Mouse (Mus musculus): ENCODE data around the gene Wnt2b. TPM values are rescaled to one million over a fixed set of nuclear protein-coding genes. Genes with fewer than 3 reads are reported as not detected.

Gene Wnt2b
- polyA plus RNA-seq, 1 experiment, result not detected

DNA sequence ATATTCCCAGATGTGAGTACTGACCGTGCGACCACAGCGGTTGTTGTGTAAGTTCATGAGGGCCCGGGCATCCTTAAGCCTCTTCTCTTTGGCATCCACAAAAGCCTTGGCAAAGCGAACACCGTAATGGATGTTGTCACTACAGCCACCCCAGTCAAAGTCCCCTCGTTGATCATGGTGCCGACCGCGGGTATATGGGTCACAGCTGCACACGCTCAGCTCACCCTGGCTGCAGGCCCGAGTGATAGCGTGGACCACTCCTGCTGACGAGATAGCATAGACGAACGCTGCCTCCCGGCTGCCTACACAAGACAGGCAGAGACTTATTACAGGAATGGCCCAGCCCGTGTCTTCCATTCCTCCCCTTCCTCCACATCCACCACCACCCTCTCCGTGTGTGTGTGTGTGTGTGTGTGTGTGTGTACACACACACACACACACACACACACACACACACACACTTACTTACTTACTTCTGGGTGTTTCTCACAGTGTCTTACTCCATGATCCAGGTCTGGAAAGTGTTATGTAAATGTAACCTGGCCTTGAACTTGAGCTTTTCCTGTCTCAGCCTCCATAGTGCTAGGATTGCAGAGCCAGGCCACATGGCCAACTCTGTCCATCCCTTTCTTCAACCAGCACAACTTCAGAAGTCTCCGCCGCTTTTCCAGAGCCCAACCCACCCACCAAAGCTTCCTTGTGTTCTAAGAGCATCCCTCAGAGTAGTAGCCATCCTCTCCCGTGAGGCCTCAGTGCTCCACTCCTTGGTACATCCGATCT, 8.6 kb downstream of the Wnt2b start:
- no peak overlapping the region for H3K4me3 ChIP-seq (ENCODE audit: insufficient read depth, low read length)
- H3K27ac ChIP-seq (ENCODE audit: insufficient read depth, low read depth, low read length), result no peak overlapping the region
- H3K4me1 ChIP-seq (ENCODE audit: control insufficient read depth, insufficient read depth, low read length), result no peaks in the 10 kb centered on the region
- no peak for TF ChIP-seq CTCF (IDR thresholded peaks at IDR 0.05; ENCODE audit: low read depth, low read length)
- TF ChIP-seq POLR2A (IDR thresholded peaks at IDR 0.05; ENCODE audit: borderline replicate concordance, low read depth, low read length), result no peak

DNA sequence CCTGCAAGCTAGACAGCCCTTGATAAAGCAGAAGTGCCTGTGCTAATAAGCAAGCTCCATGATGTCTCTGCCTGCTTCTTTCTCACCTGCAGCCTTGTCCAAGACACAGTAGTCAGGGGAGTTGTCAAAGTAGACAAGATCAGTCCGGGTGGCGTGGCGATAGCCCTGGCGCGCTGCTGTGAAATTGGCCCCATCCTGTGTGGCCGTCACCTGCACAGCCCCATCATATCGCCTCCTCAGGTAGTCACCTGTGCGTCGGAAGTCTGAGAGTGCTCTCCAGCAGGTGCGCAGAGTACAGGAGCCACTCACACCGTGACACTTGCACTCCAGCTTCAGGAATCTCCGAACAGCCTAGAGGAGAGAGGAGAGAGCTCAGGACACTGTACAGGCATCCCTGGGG, 10.8 kb downstream of the Wnt2b start:
- TF ChIP-seq POLR2A (IDR thresholded peaks at IDR 0.05; ENCODE audit: borderline replicate concordance, low read depth, low read length) (no peak), CTCF (IDR thresholded peaks at IDR 0.05; ENCODE audit: low read depth, low read length) (no peak)
- no peak overlapping the region for H3K4me3 ChIP-seq (ENCODE audit: insufficient read depth, low read length)
- no peaks in the 10 kb centered on the region for H3K4me1 ChIP-seq (ENCODE audit: control insufficient read depth, insufficient read depth, low read length)
- no peak overlapping the region for H3K27ac ChIP-seq (ENCODE audit: insufficient read depth, low read depth, low read length)

DNA sequence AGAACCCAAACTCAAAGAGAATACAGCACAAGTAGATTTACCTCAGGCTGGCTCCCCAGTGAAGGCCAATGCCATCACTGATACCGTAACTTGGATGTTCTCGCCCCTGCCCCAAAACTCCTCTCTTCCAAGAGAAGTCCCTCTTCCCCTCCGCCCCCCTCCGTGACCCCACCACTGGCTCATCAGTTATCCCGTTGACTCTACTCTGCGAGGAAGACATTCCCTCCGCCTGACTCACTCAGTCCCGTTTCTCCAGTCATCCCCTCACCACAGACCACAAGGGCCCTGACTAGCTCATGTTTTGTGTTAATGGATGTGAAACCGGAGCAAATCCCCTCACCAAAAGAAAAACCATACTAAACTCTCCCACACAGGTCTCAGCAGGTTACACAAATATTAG, 16.8 kb downstream of the Wnt2b start:
- TF ChIP-seq POLR2A (IDR thresholded peaks at IDR 0.05; ENCODE audit: borderline replicate concordance, low read depth, low read length) (no peak), CTCF (IDR thresholded peaks at IDR 0.05; ENCODE audit: low read depth, low read length) (no peak)
- Histone ChIP-seq H3K27ac (ENCODE audit: insufficient read depth, low read depth, low read length) (no peak overlapping the region), H3K4me1 (ENCODE audit: control insufficient read depth, insufficient read depth, low read length) (no peaks in the 10 kb centered on the region), H3K4me3 (ENCODE audit: insufficient read depth, low read length) (no peak overlapping the region)

DNA sequence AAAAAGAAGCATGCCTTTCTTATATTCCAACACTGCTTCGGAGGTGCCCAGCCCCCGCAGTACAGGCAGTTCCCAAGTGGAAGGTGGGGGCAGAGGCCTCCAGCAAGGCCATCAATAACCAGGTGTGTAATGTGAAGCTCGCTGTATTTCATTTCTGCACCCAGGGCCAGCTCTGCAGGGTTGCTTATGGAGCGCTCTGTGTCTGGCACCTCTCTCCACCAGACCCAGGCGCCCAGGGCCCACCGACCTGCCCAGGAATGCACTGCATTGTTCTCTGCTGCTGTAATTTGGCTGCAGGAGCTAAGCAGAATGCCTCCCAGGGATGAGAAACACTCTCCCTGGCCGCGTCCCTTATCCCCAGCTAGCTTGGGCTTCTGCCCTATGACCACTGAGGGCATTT, 18.4 kb downstream of the Wnt2b start:
- TF ChIP-seq POLR2A (IDR thresholded peaks at IDR 0.05; ENCODE audit: borderline replicate concordance, low read depth, low read length) (no peak), CTCF (IDR thresholded peaks at IDR 0.05; ENCODE audit: low read depth, low read length) (no peak)
- Histone ChIP-seq H3K4me3 (ENCODE audit: insufficient read depth, low read length) (no peak overlapping the region), H3K27ac (ENCODE audit: insufficient read depth, low read depth, low read length) (no peak overlapping the region), H3K4me1 (ENCODE audit: control insufficient read depth, insufficient read depth, low read length) (no peaks in the 10 kb centered on the region)

DNA sequence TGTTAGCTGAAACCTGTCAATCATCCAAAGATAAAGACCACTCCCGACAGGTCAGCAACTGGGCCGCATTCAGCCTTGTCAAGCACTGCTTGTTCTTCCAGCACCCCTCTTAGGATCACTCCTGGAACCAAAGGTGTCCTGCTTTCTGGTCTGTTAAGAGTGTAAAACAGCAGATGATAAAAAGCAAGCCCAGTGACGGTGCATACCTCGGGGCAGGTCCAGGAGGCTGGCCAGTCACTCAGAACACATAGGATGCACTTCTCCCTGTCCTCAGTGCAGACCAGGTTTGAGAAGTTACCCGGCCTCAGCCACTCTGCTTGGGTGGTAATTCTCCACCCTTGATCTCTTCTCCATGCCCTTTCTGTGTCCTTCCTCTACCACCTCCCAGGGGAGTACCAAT, 19.0 kb downstream of the Wnt2b start:
- TF ChIP-seq CTCF (IDR thresholded peaks at IDR 0.05; ENCODE audit: low read depth, low read length) (no peak), POLR2A (IDR thresholded peaks at IDR 0.05; ENCODE audit: borderline replicate concordance, low read depth, low read length) (no peak)
- no peak overlapping the region for H3K27ac ChIP-seq (ENCODE audit: insufficient read depth, low read depth, low read length)
- no peaks in the 10 kb centered on the region for H3K4me1 ChIP-seq (ENCODE audit: control insufficient read depth, insufficient read depth, low read length)
- H3K4me3 ChIP-seq (ENCODE audit: insufficient read depth, low read length), result no peak overlapping the region

DNA sequence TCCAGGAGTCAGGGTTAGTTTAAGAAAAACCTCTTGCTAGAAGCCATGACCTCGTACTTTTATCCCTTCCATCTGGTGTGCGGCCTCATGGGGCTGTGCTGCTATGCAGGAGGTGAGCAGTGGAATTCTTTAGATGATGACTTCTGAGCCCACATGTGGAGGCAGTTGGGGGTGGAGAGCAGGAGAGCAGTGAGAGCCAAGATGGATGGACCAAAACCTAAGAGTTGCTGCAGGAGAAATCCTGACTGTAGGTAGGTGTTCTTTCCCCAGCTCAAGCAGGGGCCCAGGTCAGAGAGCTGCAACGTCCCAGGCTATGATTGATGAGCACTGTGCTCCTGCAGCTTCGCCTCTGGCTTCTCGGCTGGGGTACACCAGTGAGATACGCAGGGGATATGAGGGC, 21.0 kb downstream of the Wnt2b start:
- TF ChIP-seq POLR2A (IDR thresholded peaks at IDR 0.05; ENCODE audit: borderline replicate concordance, low read depth, low read length) (no peak), CTCF (IDR thresholded peaks at IDR 0.05; ENCODE audit: low read depth, low read length) (no peak)
- Histone ChIP-seq H3K27ac (ENCODE audit: insufficient read depth, low read depth, low read length) (no peak overlapping the region), H3K4me1 (ENCODE audit: control insufficient read depth, insufficient read depth, low read length) (peaks cover 3% of the 10 kb centered on the region; the same call in 1 of the 2 replicates), H3K4me3 (ENCODE audit: insufficient read depth, low read length) (no peak overlapping the region)

DNA sequence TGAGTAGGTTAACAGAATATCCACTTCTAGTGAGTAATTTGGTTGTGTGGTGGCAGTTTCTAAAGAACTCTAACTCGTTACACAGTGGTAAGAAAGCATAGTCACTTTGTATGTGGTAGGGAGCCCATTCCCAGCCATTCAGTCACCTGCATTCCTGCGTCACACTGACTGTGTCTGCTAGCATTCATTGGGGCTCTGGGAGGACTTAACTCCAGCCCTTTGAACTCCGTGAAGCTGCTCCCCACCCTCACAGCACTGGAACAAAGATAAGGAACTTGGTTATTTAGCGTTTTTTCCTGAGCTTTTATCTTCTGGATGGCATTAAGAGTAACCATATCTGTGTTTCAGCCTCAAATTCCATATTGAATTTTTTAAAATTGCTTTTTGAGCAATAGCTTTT, 23.4 kb downstream of the Wnt2b start:
- peaks cover 3% of the 10 kb centered on the region; the same call in 1 of the 2 replicates for H3K4me1 ChIP-seq (ENCODE audit: control insufficient read depth, insufficient read depth, low read length)
- no peak overlapping the region for H3K4me3 ChIP-seq (ENCODE audit: insufficient read depth, low read length)
- H3K27ac ChIP-seq (ENCODE audit: insufficient read depth, low read depth, low read length), result no peak overlapping the region
- no peak for TF ChIP-seq CTCF (IDR thresholded peaks at IDR 0.05; ENCODE audit: low read depth, low read length)
- TF ChIP-seq POLR2A (IDR thresholded peaks at IDR 0.05; ENCODE audit: borderline replicate concordance, low read depth, low read length), result no peak

DNA sequence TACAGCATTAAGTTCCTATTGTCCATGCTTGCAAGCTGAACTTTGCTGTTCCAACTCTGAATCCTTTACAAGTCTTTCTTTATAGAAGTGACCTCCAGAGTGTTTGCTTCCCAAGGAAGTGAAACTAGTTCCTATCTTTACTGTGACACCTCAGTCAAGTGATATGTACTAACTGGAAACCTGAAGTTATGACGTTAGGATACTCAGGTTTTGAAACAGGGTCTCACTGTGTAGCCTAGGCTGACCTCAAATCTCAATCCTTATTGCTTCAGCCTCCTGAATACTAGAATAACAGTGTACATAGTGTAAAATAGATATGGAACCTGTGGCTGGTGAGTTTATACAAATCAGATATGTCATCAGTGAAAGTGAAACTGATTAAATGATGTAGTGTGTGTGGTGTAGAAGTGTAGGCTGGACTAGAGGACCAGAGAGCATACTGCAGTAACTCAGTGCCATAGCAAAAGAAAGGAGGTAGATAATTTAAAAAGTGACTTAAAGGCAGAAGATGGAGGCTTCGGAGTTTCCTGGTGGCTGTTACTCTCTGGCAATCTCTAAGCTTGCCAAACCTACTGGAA, 23.9 kb downstream of the Wnt2b start:
- Histone ChIP-seq H3K4me1 (ENCODE audit: control insufficient read depth, insufficient read depth, low read length) (peaks cover 3% of the 10 kb centered on the region; the same call in 1 of the 2 replicates), H3K4me3 (ENCODE audit: insufficient read depth, low read length) (no peak overlapping the region), H3K27ac (ENCODE audit: insufficient read depth, low read depth, low read length) (no peak overlapping the region)
- TF ChIP-seq POLR2A (IDR thresholded peaks at IDR 0.05; ENCODE audit: borderline replicate concordance, low read depth, low read length) (no peak), CTCF (IDR thresholded peaks at IDR 0.05; ENCODE audit: low read depth, low read length) (no peak)

DNA sequence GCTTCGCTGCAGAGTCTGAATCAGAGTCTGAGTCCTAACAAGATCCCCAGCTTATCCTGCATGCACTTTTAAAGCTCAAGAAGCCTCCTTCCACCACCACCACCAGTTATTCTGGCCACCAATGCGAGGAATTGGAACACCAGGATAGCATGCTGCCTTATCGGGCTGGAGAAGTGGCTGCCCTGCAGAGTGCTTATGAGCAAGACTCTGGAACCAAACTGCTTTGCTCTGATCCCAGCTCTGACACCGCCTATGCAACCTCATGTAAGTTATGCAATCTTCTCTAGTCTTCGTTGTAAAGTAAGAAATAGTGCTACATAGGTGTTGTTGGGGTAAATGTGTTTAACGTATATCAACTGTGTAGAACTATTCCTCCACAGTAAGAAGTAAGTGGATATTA, 32.3 kb downstream of the Wnt2b start:
- Histone ChIP-seq H3K4me1 (ENCODE audit: control insufficient read depth, insufficient read depth, low read length) (no peaks in the 10 kb centered on the region), H3K4me3 (ENCODE audit: insufficient read depth, low read length) (no peak overlapping the region), H3K27ac (ENCODE audit: insufficient read depth, low read depth, low read length) (no peak overlapping the region)
- no peak for TF ChIP-seq POLR2A (IDR thresholded peaks at IDR 0.05; ENCODE audit: borderline replicate concordance, low read depth, low read length)
- no peak for TF ChIP-seq CTCF (IDR thresholded peaks at IDR 0.05; ENCODE audit: low read depth, low read length)

DNA sequence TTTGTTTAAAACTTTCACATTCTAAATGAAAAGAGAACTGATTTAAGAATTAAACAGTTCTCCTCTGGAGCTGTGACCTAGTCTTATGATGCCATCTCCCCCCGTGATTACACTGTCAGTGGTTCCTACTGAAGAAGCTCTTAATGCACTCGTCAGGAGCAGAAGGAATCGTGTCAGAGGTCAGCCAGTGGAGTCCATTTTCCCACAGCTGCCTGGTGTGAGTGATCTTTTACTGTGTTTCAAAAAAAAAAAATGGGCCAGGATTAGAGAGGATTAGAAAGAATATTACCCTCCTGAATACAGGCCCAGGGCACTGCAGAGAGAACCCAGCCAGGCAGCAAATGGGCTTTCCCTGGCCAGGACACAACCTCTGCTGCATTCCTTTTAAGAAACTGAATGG, 46.7 kb downstream of the Wnt2b start:
- Histone ChIP-seq H3K27ac (ENCODE audit: insufficient read depth, low read depth, low read length) (no peak overlapping the region), H3K4me3 (ENCODE audit: insufficient read depth, low read length) (no peak overlapping the region), H3K4me1 (ENCODE audit: control insufficient read depth, insufficient read depth, low read length) (no peaks in the 10 kb centered on the region)
- TF ChIP-seq CTCF (IDR thresholded peaks at IDR 0.05; ENCODE audit: low read depth, low read length), result no peak
- TF ChIP-seq POLR2A (IDR thresholded peaks at IDR 0.05; ENCODE audit: borderline replicate concordance, low read depth, low read length), result no peak
